Mouse (Mus musculus) MEL (cell line): ENCODE measurements at regions not wholly inside any gene's neighbourhood (a gene's known extent, or its start where the extent isn't known, plus 50 kb on each side); places are given as distances from the start of the nearest gene placed in this dataset.

Experiments used
- DNase-seq: peaks from one replicate; pipeline ENCODE4 v3.0.0; 2011; ENCODE audit warnings: low read depth, low spot score
- H3K27ac ChIP-seq: 2 replicates; pipeline ENCODE4 v1.5.1; 2012; ENCODE audit warnings: low read depth, mild to moderate bottlenecking, control low read depth, low read length, moderate library complexity; ENCODE audit not compliant: control insufficient read depth
- H3K27me3 ChIP-seq, 2 experiments: fragments of 150-350 bp in 1 of 2; sonication (generic) in 1 of 2; 2 replicates each; pipeline ENCODE4 v1.6.1; 2012; ENCODE audit warnings: low read length in 2 of 2, mild to moderate bottlenecking in 2 of 2, improper control_type of control experiment in 1 of 2, moderate library complexity in 1 of 2; ENCODE audit not compliant: insufficient read depth in 2 of 2, control insufficient read depth in 1 of 2
- H3K36me3 ChIP-seq, 2 experiments: 2 replicates each; pipeline ENCODE4 v1.6.1; 2012 to 2014; ENCODE audit warnings: low read length in 2 of 2, improper control_type of control experiment in 1 of 2, inconsistent platforms in 1 of 2, mild to moderate bottlenecking in 1 of 2; ENCODE audit not compliant: insufficient read depth in 2 of 2, control insufficient read depth in 1 of 2
- H3K4me1 ChIP-seq, 2 experiments: fragments of 150-350 bp in 1 of 2; sonication (generic) in 1 of 2; 2 replicates each; pipeline ENCODE4 v1.6.1; 2012; ENCODE audit warnings: low read length in 2 of 2, improper control_type of control experiment in 1 of 2, mild to moderate bottlenecking in 1 of 2; ENCODE audit not compliant: insufficient read depth in 2 of 2, control insufficient read depth in 1 of 2
- H3K4me3 ChIP-seq, 2 experiments: fragments of 150-350 bp in 1 of 2; sonication (generic) in 1 of 2; 2 replicates each; pipeline ENCODE4 v1.5.1; 2012; ENCODE audit warnings: low read depth in 2 of 2, low read length in 2 of 2, mild to moderate bottlenecking in 2 of 2, moderate library complexity in 2 of 2, control low read depth in 1 of 2, improper control_type of control experiment in 1 of 2; ENCODE audit not compliant: control insufficient read depth in 1 of 2, insufficient read depth in 1 of 2
- H3K79me2 ChIP-seq: 2 replicates; pipeline ENCODE4 v1.6.1; 2012; ENCODE audit warnings: mild to moderate bottlenecking, low read length, moderate library complexity; ENCODE audit not compliant: control insufficient read depth, poor library complexity, insufficient read depth
- H3K9ac ChIP-seq: 2 replicates; pipeline ENCODE4 v1.6.1; 2012; ENCODE audit warnings: low read depth, mild to moderate bottlenecking, control low read depth, low read length, moderate library complexity; ENCODE audit not compliant: control insufficient read depth, poor library complexity, severe bottlenecking
- H3K9me3 ChIP-seq: fragments of 150-350 bp; sonication (generic); replicated peaks from 2 replicates; pipeline ENCODE4 v1.6.1; 2012; ENCODE audit warnings: mild to moderate bottlenecking, low read length, improper control_type of control experiment, moderate library complexity; ENCODE audit not compliant: insufficient read depth
- BHLHE40 ChIP-seq: IDR thresholded peaks from 2 replicates; pipeline ENCODE4 v1.6.1; 2012; ENCODE audit warnings: low read depth, mild to moderate bottlenecking, inconsistent platforms, low read length, improper control_type of control experiment, borderline replicate concordance
- EP300 ChIP-seq, 2 experiments: IDR thresholded peaks; 2 replicates each; pipeline ENCODE4 v1.6.1; 2011; ENCODE audit warnings: improper control_type of control experiment in 2 of 2, low read length in 2 of 2, low read depth in 1 of 2, mild to moderate bottlenecking in 1 of 2
- ETS1 ChIP-seq: IDR thresholded peaks from 2 replicates; pipeline ENCODE4 v1.6.1; 2012; ENCODE audit warnings: low read depth, mild to moderate bottlenecking, inconsistent platforms, low read length, improper control_type of control experiment, moderate library complexity
- GABPA ChIP-seq: IDR thresholded peaks from 2 replicates; pipeline ENCODE4 v1.6.1; 2012; ENCODE audit warnings: low read depth, mild to moderate bottlenecking, inconsistent platforms, low read length, improper control_type of control experiment, moderate library complexity
- HCFC1 ChIP-seq: IDR thresholded peaks from 2 replicates; pipeline ENCODE4 v1.6.1; 2012; ENCODE audit warnings: low read depth, mild to moderate bottlenecking, inconsistent platforms, low read length, improper control_type of control experiment, moderate library complexity
- KAT2A ChIP-seq: conservative IDR thresholded peaks from 2 replicates; pipeline ENCODE4 v1.6.1; 2012; ENCODE audit warnings: low read depth, low read length, improper control_type of control experiment, inconsistent platforms
- MAX ChIP-seq: IDR thresholded peaks from 2 replicates; pipeline ENCODE4 v1.6.1; 2011; ENCODE audit warnings: low read length, improper control_type of control experiment
- MEF2A ChIP-seq: IDR thresholded peaks from 2 replicates; pipeline ENCODE4 v1.6.1; 2014; ENCODE audit warnings: low read depth, mild to moderate bottlenecking, inconsistent platforms, low read length, improper control_type of control experiment; ENCODE audit not compliant: poor library complexity, insufficient replicate concordance, severe bottlenecking; ENCODE audit errors: extremely low read depth
- MYC ChIP-seq: IDR thresholded peaks from 2 replicates; pipeline ENCODE4 v1.6.1; 2011; ENCODE audit warnings: low read depth, mild to moderate bottlenecking, low read length, improper control_type of control experiment, moderate library complexity
- NELFE ChIP-seq: IDR thresholded peaks from 2 replicates; pipeline ENCODE4 v1.6.1; 2011; ENCODE audit warnings: low read depth, low read length, improper control_type of control experiment
- SMC3 ChIP-seq: IDR thresholded peaks from 2 replicates; pipeline ENCODE4 v1.6.1; 2011; ENCODE audit warnings: low read depth, low read length, improper control_type of control experiment
- TAL1 ChIP-seq: IDR thresholded peaks from 2 replicates; pipeline ENCODE4 v1.6.1; 2012; ENCODE audit warnings: mild to moderate bottlenecking, inconsistent platforms, low read length, moderate library complexity, mixed read lengths
- TCF12 ChIP-seq: IDR thresholded peaks from 2 replicates; pipeline ENCODE4 v1.6.1; 2014; ENCODE audit warnings: low read depth, mild to moderate bottlenecking, inconsistent platforms, low read length, improper control_type of control experiment, moderate library complexity
- USF1 ChIP-seq: IDR thresholded peaks from 2 replicates; pipeline ENCODE4 v1.6.1; 2014; ENCODE audit warnings: low read depth, mild to moderate bottlenecking, inconsistent platforms, low read length, improper control_type of control experiment, moderate library complexity
- USF2 ChIP-seq, 2 experiments: IDR thresholded peaks; 2 replicates each; pipeline ENCODE4 v1.6.1; 2011 to 2012; ENCODE audit warnings: improper control_type of control experiment in 2 of 2, low read length in 2 of 2, borderline replicate concordance in 1 of 2, inconsistent platforms in 1 of 2, low read depth in 1 of 2, mild to moderate bottlenecking in 1 of 2; ENCODE audit not compliant: insufficient read depth in 1 of 2

DNA sequence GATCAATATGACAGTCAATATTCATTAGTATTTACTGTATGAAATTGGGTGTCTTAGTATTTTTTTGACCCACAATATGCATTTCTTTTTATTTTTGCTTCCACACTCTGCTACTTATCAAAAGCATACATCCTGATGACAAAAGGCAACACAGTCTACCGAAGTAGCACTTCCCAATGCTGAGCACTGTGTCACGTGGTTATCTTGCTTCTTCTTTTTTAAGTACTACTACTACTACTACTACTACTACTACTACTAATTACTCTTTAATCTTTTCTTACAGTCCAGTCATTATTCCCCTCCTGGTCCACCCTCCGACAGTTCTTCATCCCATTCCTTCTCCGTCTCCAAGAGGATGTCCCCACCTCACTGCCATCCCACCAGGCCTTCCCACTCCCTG is 92.6 kb upstream of the Tgm3 start:
- H3K9me3 ChIP-seq = no peaks in the 10 kb centered on the region
- DNase-seq = peak; percentile 55
- no peak overlapping the region for H3K27ac ChIP-seq
- peak; percentile 66; the same call in 1 of the 2 replicates for TF ChIP-seq MAX
- peak; percentile 87 for TF ChIP-seq USF1
- peak in 1 of 2 experiments; percentile 53; a peak in 1 of 4 replicates for TF ChIP-seq USF2 (IDR thresholded peaks at IDR 0.05; ENCODE audit: borderline replicate concordance in 1 of 2, insufficient read depth in 1 of 2, low read depth in 1 of 2, low read length in 2 of 2)
- no peak for TF ChIP-seq EP300 (IDR thresholded peaks at IDR 0.05; ENCODE audit: low read depth in 1 of 2, low read length in 2 of 2)
- no peaks in the 10 kb centered on the region for H3K36me3 ChIP-seq
- no peaks in the 10 kb centered on the region for H3K79me2 ChIP-seq
- H3K4me1 ChIP-seq = peaks cover 0 to 8% of the 10 kb centered on the region in 2 experiments; a peak in 2 of 4 replicates
- H3K27me3 ChIP-seq = peaks cover 0 to 3% of the 10 kb centered on the region in 2 experiments; a peak in 3 of 4 replicates
- H3K4me3 ChIP-seq = no peak overlapping the region
- no peak overlapping the region for H3K9ac ChIP-seq

DNA sequence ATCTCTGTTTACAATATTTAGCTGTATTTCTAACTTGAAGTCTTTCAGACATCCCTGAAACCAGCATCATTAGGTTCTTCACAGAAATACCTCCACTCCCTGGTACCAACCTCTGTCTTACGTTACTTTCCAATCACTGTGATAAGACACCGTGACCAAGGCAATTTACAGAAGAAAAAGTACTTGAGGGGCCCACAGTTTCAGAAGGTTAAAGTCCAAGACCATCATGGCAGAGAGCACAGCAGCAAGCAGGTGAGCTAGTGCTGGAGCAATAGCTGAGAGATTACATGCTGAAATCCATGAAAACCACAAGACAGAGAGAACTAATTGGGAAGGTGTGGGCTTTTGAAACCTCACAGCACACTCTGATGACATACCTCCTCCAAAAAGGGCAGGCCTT is 84.9 kb upstream of the Tgm3 start:
- no peaks in the 10 kb centered on the region for H3K4me1 ChIP-seq
- no peaks in the 10 kb centered on the region for H3K36me3 ChIP-seq
- no peak overlapping the region for H3K27ac ChIP-seq
- no peaks in the 10 kb centered on the region for H3K9me3 ChIP-seq
- DNase-seq = no peak
- no peak for TF ChIP-seq NELFE
- TF ChIP-seq MYC = no peak
- TF ChIP-seq SMC3 = no peak
- no peak for TF ChIP-seq TCF12
- no peak for TF ChIP-seq BHLHE40
- no peak for TF ChIP-seq KAT2A
- TF ChIP-seq TAL1 = no peak
- TF ChIP-seq USF2 (IDR thresholded peaks at IDR 0.05; ENCODE audit: borderline replicate concordance in 1 of 2, insufficient read depth in 1 of 2, low read depth in 1 of 2, low read length in 2 of 2) = no peak
- TF ChIP-seq MEF2A = no peak
- TF ChIP-seq ETS1 = no peak
- TF ChIP-seq HCFC1 = no peak
- no peak for TF ChIP-seq GABPA
- no peak for TF ChIP-seq USF1
- TF ChIP-seq, all 39 proteins: peak for 0
- H3K4me3 ChIP-seq = no peak overlapping the region
- H3K27me3 ChIP-seq = no peaks in the 10 kb centered on the region; a peak in 1 of 4 replicates
- no peak overlapping the region for H3K9ac ChIP-seq
- no peaks in the 10 kb centered on the region for H3K79me2 ChIP-seq
